Mouse (Mus musculus): Measurements from ENCODE around the gene Gm10142. TPM values are rescaled to one million over a fixed set of nuclear protein-coding genes. Genes with fewer than 3 reads are reported as not detected.

The Gm10142 gene
- total RNA-seq (2023), result not detected

GRCm38 (mm10) chr10:77715507-77715906 is at the start of gene Gm10142:
Gene Gm10142, plus strand, starts transcription at chr10:77715807.

GRCm38 (mm10) chr10:77685895-77686664 is 29.5 kb upstream of the Gm10142 start, which contains the start of gene Tspear:
Gene Tspear, plus strand, starts transcription at chr10:77686569.

GRCm38 (mm10) chr10:77690356-77690807 is 25.2 kb upstream of the Gm10142 start, which contains the start of gene Gm19402:
Gene Gm19402, minus strand, starts transcription at chr10:77690757.

GRCm38 (mm10) chr10:77697133-77697532 is 18.5 kb upstream of the Gm10142 start, which contains the start of gene Gm9508:
Gene Gm9508, minus strand, starts transcription at chr10:77697233.

GRCm38 (mm10) chr10:77706326-77706725 is 9.3 kb upstream of the Gm10142 start, which contains the start of gene Gm10272:
Gene Gm10272, plus strand, starts transcription at chr10:77706626.

GRCm38 (mm10) chr10:77711157-77711556 is 4.5 kb upstream of the Gm10142 start, which contains the start of gene Gm10024:
Gene Gm10024, plus strand, starts transcription at chr10:77711457.

GRCm38 (mm10) chr10:77720299-77720698 is 4.7 kb downstream of the Gm10142 start, which contains the start of gene Krtap12-1:
Gene Krtap12-1, plus strand, starts transcription at chr10:77720599.

GRCm38 (mm10) chr10:77726186-77726585 is 10.6 kb downstream of the Gm10142 start, which contains the start of gene Gm10100:
Gene Gm10100, plus strand, starts transcription at chr10:77726486.

GRCm38 (mm10) chr10:77741924-77742688 is 26.5 kb downstream of the Gm10142 start, which contains the start of gene Gm18596:
Gene Gm18596, minus strand, starts transcription at chr10:77742638.

GRCm38 (mm10) chr10:77751254-77751653 is 35.6 kb downstream of the Gm10142 start, which contains the start of gene Gm9736:
Gene Gm9736, minus strand, starts transcription at chr10:77751354.

GRCm38 (mm10) chr10:77759582-77759981 is 44.0 kb downstream of the Gm10142 start, which contains the start of gene Gm3233:
Gene Gm3233, minus strand, starts transcription at chr10:77759682.

Other genes starting within 250 kb of the Gm10142 start
- gene Fam207a, start 200.0 kb upstream of the Gm10142 start, total RNA-seq (2023), result 23.2 TPM
- gene Itgb2, start 185.6 kb upstream of the Gm10142 start, total RNA-seq (2023), result 254 TPM
- 109 TPM for gene Pttg1ip, start 134.1 kb upstream of the Gm10142 start, total RNA-seq (2023)
- 61.4 TPM for gene Sumo3, start 109.7 kb upstream of the Gm10142 start, total RNA-seq (2023)
- not detected for gene Gm49325, start 109.6 kb upstream of the Gm10142 start, total RNA-seq (2023)
- 36.8 TPM for gene Ube2g2, start 93.5 kb upstream of the Gm10142 start, total RNA-seq (2023)
- 0.44 TPM for gene Tspear, start 29.2 kb upstream of the Gm10142 start, total RNA-seq (2023)
- not detected for gene Gm19402, start 25.1 kb upstream of the Gm10142 start, total RNA-seq (2023)
- not detected for gene Gm9508, start 18.6 kb upstream of the Gm10142 start, total RNA-seq (2023)
- not detected for gene Gm10272, start 9.2 kb upstream of the Gm10142 start, total RNA-seq (2023)
- gene Gm10024, start 4.3 kb upstream of the Gm10142 start, total RNA-seq (2023), result not detected
- gene Krtap12-1, start 4.8 kb downstream of the Gm10142 start, total RNA-seq (2023), result not detected
- not detected for gene Gm10100, start 10.7 kb downstream of the Gm10142 start, total RNA-seq (2023)
- gene Gm18596, start 26.8 kb downstream of the Gm10142 start, total RNA-seq (2023), result not detected
- not detected for gene Gm9736, start 35.5 kb downstream of the Gm10142 start, total RNA-seq (2023)
- gene Gm3233, start 43.9 kb downstream of the Gm10142 start, total RNA-seq (2023), result not detected
- not detected for gene Gm3238, start 55.5 kb downstream of the Gm10142 start, total RNA-seq (2023)
- not detected for gene Gm7138, start 61.1 kb downstream of the Gm10142 start, total RNA-seq (2023)
- not detected for gene Gm3250, start 66.7 kb downstream of the Gm10142 start, total RNA-seq (2023)
- not detected for gene Gm7137, start 72.4 kb downstream of the Gm10142 start, total RNA-seq (2023)
- not detected for gene Gm9639, start 79.3 kb downstream of the Gm10142 start, total RNA-seq (2023)
- gene Gm19668, start 83.3 kb downstream of the Gm10142 start, total RNA-seq (2023), result not detected
- not detected for gene Gm9507, start 96.0 kb downstream of the Gm10142 start, total RNA-seq (2023)
- not detected for gene Gm2696, start 98.9 kb downstream of the Gm10142 start, total RNA-seq (2023)
- gene Krtap10-4, start 111.3 kb downstream of the Gm10142 start, total RNA-seq (2023), result not detected
- not detected for gene Krtap10-10, start 120.1 kb downstream of the Gm10142 start, total RNA-seq (2023)
- gene Gm36176, start 131.0 kb downstream of the Gm10142 start, total RNA-seq (2023), result not detected
- not detected for gene Gm10318, start 137.1 kb downstream of the Gm10142 start, total RNA-seq (2023)
- not detected for gene Gm3285, start 146.2 kb downstream of the Gm10142 start, total RNA-seq (2023)
- not detected for gene Lrrc3, start 186.7 kb downstream of the Gm10142 start, total RNA-seq (2023)

All from CD4-positive naive resting alpha-beta T cell, adult 57 days (primary cell).